8 mouse cellular contexts compared by ENCODE assay signal in the genomic region with DNA sequence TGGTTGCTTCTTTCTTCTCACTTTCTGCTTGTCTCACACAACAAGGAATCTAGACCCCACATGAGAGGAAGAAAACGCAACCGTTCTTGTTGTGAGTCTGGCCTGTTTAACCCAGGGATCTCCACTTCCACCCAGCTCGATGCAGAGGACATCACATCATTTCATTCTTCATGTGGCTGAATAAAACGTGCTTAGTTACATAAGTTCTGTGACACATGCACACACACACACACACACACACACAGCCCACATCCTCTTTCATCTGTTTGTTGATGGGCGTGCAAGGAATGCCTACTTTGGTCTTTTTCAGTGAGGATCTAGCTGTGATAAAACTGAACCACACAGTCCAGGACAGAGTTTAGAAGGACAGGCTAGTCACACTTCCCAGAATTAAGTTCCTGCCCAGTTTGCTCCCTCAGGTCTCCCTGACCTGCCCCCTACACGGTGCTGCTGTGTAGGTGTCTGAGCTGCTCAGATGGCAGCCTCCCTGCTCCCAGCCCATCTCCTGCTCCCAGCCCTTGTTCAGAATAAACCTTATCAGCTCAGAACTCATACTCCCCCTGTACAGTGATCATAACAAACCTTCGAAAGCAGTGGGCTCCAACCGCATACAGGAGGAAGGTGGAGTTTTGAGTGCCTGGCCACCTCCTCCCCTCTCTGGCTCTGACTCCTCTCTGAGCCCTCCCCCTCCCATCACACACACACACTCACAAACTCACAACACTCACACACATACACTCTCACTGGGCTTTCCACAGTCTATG. TPM values are rescaled to one million over a fixed set of nuclear protein-coding genes. Genes with fewer than 3 reads are reported as not detected.
DNase-seq lines count a peak whose midpoint lies in the region; ATAC-seq lines count a peak whose summit lies in the region.

No protein-coding gene starts in this region.

- 45% methylated on average over 8 of the region's 8 CpGs for WGBS in heart, embryonic 15.5 days
- 38% methylated on average over 8 of the region's 8 CpGs for WGBS in liver, embryonic 12.5 days (ENCODE audit: insufficient replicate concordance)

- H3K9me3 ChIP-seq in heart, embryonic 15.5 days (replicated peaks): no peaks in the 10 kb centered on the region
- no peaks in the 10 kb centered on the region for H3K9me3 ChIP-seq in liver, embryonic 12.5 days (replicated peaks)

- intact Hi-C loops in left cerebral cortex, postnatal 4 days (cut with DNase I): no loop called here

- H3K4me1 ChIP-seq in heart, embryonic 15.5 days (replicated peaks): peaks cover 28% of the 10 kb centered on the region
- H3K4me1 ChIP-seq in liver, embryonic 12.5 days: peaks cover 13% of the 10 kb centered on the region

- no peaks in the 10 kb centered on the region for H3K27me3 ChIP-seq in heart, embryonic 15.5 days
- no peaks in the 10 kb centered on the region for H3K27me3 ChIP-seq in liver, embryonic 12.5 days (replicated peaks)

- 0 out of 2 replicates have a peak overlapping the region, but pooled peaks have one; percentile 4 for H3K4me2 ChIP-seq in heart, embryonic 15.5 days
- no peak overlapping the region for H3K4me2 ChIP-seq in liver, embryonic 12.5 days

- H3K27ac ChIP-seq in heart, embryonic 15.5 days: peak overlapping the region; percentile 48
- H3K27ac ChIP-seq in liver, embryonic 12.5 days: no peak overlapping the region

- H3K36me3 ChIP-seq in heart, embryonic 15.5 days: no peaks in the 10 kb centered on the region
- H3K36me3 ChIP-seq in liver, embryonic 12.5 days: no peaks in the 10 kb centered on the region

- DNase-seq in heart, adult 18-20 months: no peak
- peak; percentile 42 for DNase-seq in 3T3-L1 (ENCODE audit: low read depth, low spot score)
- no peak for DNase-seq in spleen, adult 12 weeks (ENCODE audit: low spot score)
- DNase-seq in gastrocnemius, postnatal 10 days: no peak
- DNase-seq in left cerebral cortex, postnatal 4 days: no peak

- H3K9ac ChIP-seq in heart, embryonic 15.5 days: no peak overlapping the region
- H3K9ac ChIP-seq in liver, embryonic 12.5 days: no peak overlapping the region

- H3K4me3 ChIP-seq in heart, embryonic 15.5 days: no peak overlapping the region
- H3K4me3 ChIP-seq in liver, embryonic 12.5 days: no peak overlapping the region

- ATAC-seq in heart, embryonic 15.5 days (replicated peaks; ENCODE audit: insufficient number of reproducible peaks, insufficient read depth, low FRiP score, low read depth): 0 out of 2 replicates have a peak, but pooled peaks have one; percentile 22
- peak; percentile 64 for ATAC-seq in common myeloid progenitor, adult 5-6 weeks (replicated peaks; ENCODE audit: low read depth, poor library complexity, severe bottlenecking)
- ATAC-seq in liver, embryonic 12.5 days: peak; percentile 35; the same call in 1 of the 2 replicates

RNA-seq across cellular contexts. Expression of a gene that starts 10.5 kb away (rescaled TPM):
- 16.7 and 18.4 TPM in 2 replicates for polyA plus RNA-seq in heart, embryonic 15.5 days (2015; fragmentation: Nextera tagmentation; extraction: Ambion mirVana)
- total RNA-seq in heart, adult 18-20 months (2021): 100 to 1,000 TPM; 310 to 331 TPM
- total RNA-seq in common myeloid progenitor, adult 5-6 weeks (2017): 19.4 and 24.8 TPM in 2 replicates
- polyA plus RNA-seq in liver, embryonic 12.5 days (2016; fragmentation: Nextera tagmentation; extraction: Ambion mirVana): 4.3 TPM in 2 replicates
- total RNA-seq in gastrocnemius, postnatal 10 days (2021): 10 to 100 TPM; 60.0 to 71.9 TPM
- total RNA-seq in left cerebral cortex, postnatal 4 days (2021): 10 to 100 TPM; 57.0 to 59.0 TPM

RNA-seq across cellular contexts. Expression of a gene that starts 53.2 kb away (rescaled TPM):
- polyA plus RNA-seq in heart, embryonic 15.5 days (2015; fragmentation: Nextera tagmentation; extraction: Ambion mirVana): 77.3 and 91.1 TPM in 2 replicates
- 10 to 100 TPM; 68.6 to 73.4 TPM for total RNA-seq in heart, adult 18-20 months (2021)
- 60.4 and 82.8 TPM in 2 replicates for total RNA-seq in common myeloid progenitor, adult 5-6 weeks (2017)
- 71.4 TPM in 2 replicates for polyA plus RNA-seq in liver, embryonic 12.5 days (2016; fragmentation: Nextera tagmentation; extraction: Ambion mirVana)
- 10 to 100 TPM; 74.9 to 76.4 TPM for total RNA-seq in gastrocnemius, postnatal 10 days (2021)
- 10 to 100 TPM; 70.9 to 77.4 TPM for total RNA-seq in left cerebral cortex, postnatal 4 days (2021)

Comparison
In these comparisons a context has a peak if more than half of its experiments do, and no peak if none do; other contexts are left out.
1. RNA of a gene that starts 10.5 kb away (total RNA-seq): 310 to 331 TPM in heart, adult 18-20 months; 60.0 to 71.9 TPM in gastrocnemius, postnatal 10 days, 57.0 to 59.0 TPM in left cerebral cortex, postnatal 4 days and 19.4 to 24.8 TPM in common myeloid progenitor, adult 5-6 weeks; every median in the first group is over 4 times any median in the second.
2. Peak in every context shown above with its lines, with median percentiles within 50 percentile points of each other: ATAC-seq.